Mouse (Mus musculus) megakaryocyte, embryonic 14.5 days (primary cell): ENCODE measurements at regions not wholly inside any gene's neighbourhood (a gene's known extent, or its start where the extent isn't known, plus 50 kb on each side); places are given as distances from the start of the nearest gene placed in this dataset.

ENCODE experiments used
- FLI1 ChIP-seq: IDR thresholded peaks from 2 replicates; pipeline ENCODE4 v1.6.1; 2012; ENCODE audit warnings: low read length, inconsistent platforms, mixed read lengths
- GATA1 ChIP-seq: IDR thresholded peaks from 3 replicates; pipeline ENCODE4 v1.6.1; 2012; ENCODE audit warnings: mixed read lengths, low read length, inconsistent platforms, borderline replicate concordance

- TF ChIP-seq GATA1 (no peak), FLI1 (no peak)
Observed at GRCm38 (mm10) chr3:38187406-38187896, 297.2 kb downstream of the Ankrd50 start.
